Mouse (Mus musculus): ENCODE data around the gene Smok2a.

- TF ChIP-seq CTCF (IDR thresholded peaks at IDR 0.05; ENCODE audit: control insufficient read depth, insufficient read depth, insufficient read length) (no peak), USF1 (IDR thresholded peaks at IDR 0.05; ENCODE audit: low read depth) (no peak), MYOG (IDR thresholded peaks at IDR 0.05; ENCODE audit: control insufficient read depth, extremely low read depth, insufficient read length) (no peak), MAX (IDR thresholded peaks at IDR 0.05) (no peak), MYOD1 (IDR thresholded peaks at IDR 0.05; ENCODE audit: control insufficient read depth, insufficient read length, low read depth) (no peak)
These were observed 6.8 kb upstream of the Smok2a start for GRCm38 (mm10) chr17:13214169-13214568.

Data from C2C12 (cell line).